Mouse (Mus musculus) midbrain, embryonic 14.5 days (tissue): ENCODE measurements around the gene Gins2. TPM values are rescaled to one million over a fixed set of nuclear protein-coding genes. Genes with fewer than 3 reads are reported as not detected.

Source experiments
- ATAC-seq: fragments of 200-750 bp; cut with Nextera tagmentation; 2 replicates; pipeline ENCODE4 v1.8.0; 2017; ENCODE audit warnings: moderate number of reproducible peaks, moderate library complexity; ENCODE audit not compliant: low FRiP score, low TSS enrichment
- DNase-seq: peaks from one replicate; pipeline ENCODE4 v3.0.0-alpha.2; 2015
- H3K27ac ChIP-seq: fragments of 300-500 bp; sonication (generic); replicated peaks from 2 replicates; pipeline ENCODE4 v1.5.1; 2014; ENCODE audit warnings: mild to moderate bottlenecking, low read depth, low read length, moderate library complexity
- H3K27me3 ChIP-seq: fragments of 300-500 bp; sonication (generic); 2 replicates; pipeline ENCODE4 v1.6.1; 2014; ENCODE audit warnings: low read length, control low read depth, mixed read lengths; ENCODE audit not compliant: control insufficient read depth, insufficient read depth
- H3K36me3 ChIP-seq: fragments of 300-500 bp; sonication (generic); 2 replicates; pipeline ENCODE4 v1.6.1; 2014; ENCODE audit warnings: low read length, control low read depth; ENCODE audit not compliant: control insufficient read depth, insufficient read depth
- H3K4me1 ChIP-seq: fragments of 300-500 bp; sonication (generic); 2 replicates; pipeline ENCODE4 v1.6.1; 2014; ENCODE audit warnings: mild to moderate bottlenecking, antibody characterized with exemption, low read length, control low read depth; ENCODE audit not compliant: control insufficient read depth, insufficient read depth
- H3K4me2 ChIP-seq: fragments of 300-500 bp; sonication (generic); 2 replicates; pipeline ENCODE4 v1.6.1; 2014; ENCODE audit warnings: mild to moderate bottlenecking, low read length, moderate library complexity
- H3K4me3 ChIP-seq: fragments of 300-500 bp; sonication (generic); replicated peaks from 2 replicates; pipeline ENCODE4 v1.5.1; 2014; ENCODE audit warnings: low read depth, low read length
- H3K9ac ChIP-seq: fragments of 300-500 bp; sonication (generic); replicated peaks from 2 replicates; pipeline ENCODE4 v1.6.1; 2014; ENCODE audit warnings: mild to moderate bottlenecking, low read length, moderate library complexity
- H3K9me3 ChIP-seq: fragments of 300-500 bp; sonication (generic); 2 replicates; pipeline ENCODE4 v1.6.1; 2016; ENCODE audit warnings: low read length, control low read depth, mixed read lengths; ENCODE audit not compliant: control insufficient read depth
- WGBS: fragments of 180-500 bp; shearing (Covaris S2); extraction: QIAGEN DNeasy Blood & Tissue Kit; methylation state at CpG from one replicate; pipeline ENCODE4 v1.1.7; 2014; 5-methylcytosine and 5-hydroxymethylcytosine counted together
- polyA plus RNA-seq: library from polyadenylated mRNA; unstranded; fragments of >200 nt; fragmentation: Nextera tagmentation; extraction: Ambion mirVana; gene quantifications from 2 replicates; pipeline ENCODE4 v1.2.1, GENCODE M21; 2014

The Gins2 gene
- polyA plus RNA-seq, 1 experiment from 2014 or later: 23.7 TPM

DNA sequence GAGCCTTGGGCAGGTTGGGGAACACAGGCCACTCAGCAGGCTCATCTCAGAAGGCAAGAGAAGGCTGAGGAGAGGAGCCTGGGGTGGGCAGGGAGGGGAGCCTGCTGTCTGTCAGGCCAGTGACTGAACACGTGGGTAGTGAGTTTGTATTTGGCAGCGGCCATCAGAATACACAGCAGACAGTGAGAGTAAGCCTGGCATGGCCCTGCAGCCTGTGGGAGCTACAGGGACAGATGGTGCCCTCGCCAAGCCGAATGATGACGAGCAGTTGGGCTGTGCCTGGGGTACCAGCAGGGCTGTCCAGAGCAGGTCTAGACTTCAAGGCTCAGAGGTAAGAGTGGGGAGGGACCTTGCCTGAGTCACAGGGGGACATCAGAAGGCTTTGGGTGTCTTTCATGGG lies 38.2 kb upstream of the Gins2 start:
- WGBS: 75% methylated on average over 5 of the region's 5 CpGs

DNA sequence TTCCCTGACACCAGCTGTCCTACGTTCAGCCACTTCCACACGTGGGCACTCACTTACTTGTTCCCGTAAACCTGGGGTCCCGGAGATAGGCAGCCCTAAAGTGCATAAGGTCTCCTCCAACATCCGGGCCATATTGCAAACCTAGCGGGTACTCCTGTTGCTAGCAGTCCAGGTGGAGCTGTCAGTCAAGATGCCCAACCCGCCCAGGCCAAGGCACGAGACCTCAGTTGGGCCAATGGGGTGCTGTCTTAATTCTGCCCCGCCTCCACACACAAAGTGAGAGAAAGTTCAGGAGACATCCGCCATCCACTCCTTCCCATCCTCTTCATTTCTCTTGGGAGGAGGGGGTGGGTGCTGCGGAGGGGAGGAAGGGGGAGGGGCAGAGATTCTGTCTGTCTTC lies 37.4 kb upstream of the Gins2 start:
- no peaks in the 10 kb centered on the region for H3K27me3 ChIP-seq
- DNase-seq (no peak), ATAC-seq (no peak)
- 65% methylated on average over 11 of the region's 11 CpGs for WGBS
- no peak overlapping the region for H3K27ac ChIP-seq
- no peaks in the 10 kb centered on the region for H3K36me3 ChIP-seq
- no peak overlapping the region for H3K4me2 ChIP-seq
- H3K4me3 ChIP-seq: no peak overlapping the region
- H3K4me1 ChIP-seq: peaks cover 5% of the 10 kb centered on the region; the same call in 1 of the 2 replicates
- no peak overlapping the region for H3K9ac ChIP-seq
- no peaks in the 10 kb centered on the region for H3K9me3 ChIP-seq

More for the DNA sequence above, 38.2 kb upstream of the Gins2 start:
- no peak overlapping the region for H3K27ac ChIP-seq
- no peak overlapping the region for H3K9ac ChIP-seq
- H3K9me3 ChIP-seq: no peaks in the 10 kb centered on the region
- ATAC-seq (no peak; the same call in 1 of the 2 replicates), DNase-seq (no peak)
- no peak overlapping the region for H3K4me3 ChIP-seq
- H3K36me3 ChIP-seq: no peaks in the 10 kb centered on the region
- no peaks in the 10 kb centered on the region for H3K4me1 ChIP-seq
- H3K4me2 ChIP-seq: no peak overlapping the region
- no peaks in the 10 kb centered on the region for H3K27me3 ChIP-seq

DNA sequence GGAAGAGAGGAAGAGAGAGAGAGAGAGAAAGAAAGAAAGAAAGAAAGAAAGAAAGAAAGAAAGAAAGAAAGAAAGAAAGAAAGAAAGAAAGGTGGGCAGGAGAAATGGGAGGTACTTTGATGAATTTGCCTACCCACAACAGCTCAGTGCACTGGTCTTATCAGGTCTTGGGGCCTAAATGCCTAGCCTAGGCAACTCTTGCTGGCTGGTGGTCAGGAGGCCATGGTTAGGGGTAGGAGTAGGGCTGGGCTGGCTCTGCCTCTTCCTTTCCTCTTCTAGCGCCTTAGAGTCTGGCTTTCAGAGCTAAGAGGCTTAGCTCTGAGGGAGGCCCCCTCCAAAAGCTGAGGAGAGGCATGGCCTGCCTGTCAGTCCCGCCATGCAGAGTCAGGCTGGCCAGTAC lies 34.5 kb upstream of the Gins2 start:
- no peak for DNase-seq
- H3K9ac ChIP-seq: no peak overlapping the region
- H3K27me3 ChIP-seq: no peaks in the 10 kb centered on the region
- H3K4me3 ChIP-seq: no peak overlapping the region
- no peaks in the 10 kb centered on the region for H3K36me3 ChIP-seq
- no peak overlapping the region for H3K27ac ChIP-seq
- ATAC-seq: no peak
- peaks cover 11% of the 10 kb centered on the region; the same call in 1 of the 2 replicates for H3K4me1 ChIP-seq
- H3K9me3 ChIP-seq: no peaks in the 10 kb centered on the region
- 13% methylated on average over 2 of the region's 2 CpGs for WGBS
- H3K4me2 ChIP-seq: no peak overlapping the region

DNA sequence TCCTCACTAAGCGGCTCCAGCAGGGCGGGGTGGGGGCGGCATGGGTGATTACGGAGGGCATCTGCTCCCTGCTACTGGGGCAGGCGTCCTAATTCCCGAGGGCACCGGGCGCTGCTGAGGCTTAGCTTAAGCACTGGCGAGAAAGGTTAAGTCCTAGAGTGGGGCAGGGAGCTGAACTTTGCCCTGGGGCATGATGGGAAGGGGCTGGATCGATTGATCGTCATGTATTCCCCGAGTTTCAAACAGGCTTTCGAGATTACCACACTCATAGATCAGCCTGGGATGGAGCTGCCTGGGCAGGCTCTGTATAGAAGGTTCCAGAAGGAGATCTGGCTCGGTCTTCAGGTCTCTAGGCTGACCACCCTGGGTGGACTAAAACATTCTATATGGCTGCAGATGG lies 33.1 kb upstream of the Gins2 start:
- Histone ChIP-seq H3K4me1 (peaks cover 21% of the 10 kb centered on the region), H3K4me2 (no peak overlapping the region), H3K9ac (no peak overlapping the region), H3K9me3 (no peaks in the 10 kb centered on the region), H3K36me3 (no peaks in the 10 kb centered on the region), H3K27me3 (no peaks in the 10 kb centered on the region), H3K27ac (no peak overlapping the region), H3K4me3 (no peak overlapping the region)
- WGBS: 53% methylated on average over 14 of the region's 14 CpGs
- ATAC-seq (no peak), DNase-seq (no peak)

DNA sequence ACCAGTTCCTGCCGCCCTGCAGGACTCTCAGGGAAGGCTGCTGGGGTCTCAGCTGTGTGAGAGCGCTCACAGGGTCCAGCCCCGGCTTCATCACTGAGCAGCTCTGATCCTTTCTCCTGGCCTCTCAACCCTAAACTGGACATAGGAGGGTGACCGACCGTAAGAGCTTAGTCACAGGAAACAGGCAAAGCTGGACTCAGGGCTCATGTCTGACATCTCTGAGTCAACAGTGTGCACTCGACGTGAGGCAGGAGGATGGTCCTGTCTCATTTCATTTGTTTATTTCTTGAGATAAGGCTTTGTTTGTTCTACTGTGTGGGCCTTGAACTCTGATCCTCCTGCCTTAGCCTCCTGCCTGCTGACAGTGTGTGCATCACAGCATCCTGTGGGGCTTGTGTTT lies 31.3 kb upstream of the Gins2 start:
- Histone ChIP-seq H3K9ac (no peak overlapping the region), H3K27me3 (no peaks in the 10 kb centered on the region), H3K4me2 (no peak overlapping the region), H3K4me3 (no peak overlapping the region), H3K36me3 (no peaks in the 10 kb centered on the region), H3K9me3 (no peaks in the 10 kb centered on the region), H3K4me1 (peaks cover 37% of the 10 kb centered on the region), H3K27ac (no peak overlapping the region)
- 42% methylated on average over 7 of the region's 7 CpGs for WGBS
- no peak for ATAC-seq
- no peak for DNase-seq

DNA sequence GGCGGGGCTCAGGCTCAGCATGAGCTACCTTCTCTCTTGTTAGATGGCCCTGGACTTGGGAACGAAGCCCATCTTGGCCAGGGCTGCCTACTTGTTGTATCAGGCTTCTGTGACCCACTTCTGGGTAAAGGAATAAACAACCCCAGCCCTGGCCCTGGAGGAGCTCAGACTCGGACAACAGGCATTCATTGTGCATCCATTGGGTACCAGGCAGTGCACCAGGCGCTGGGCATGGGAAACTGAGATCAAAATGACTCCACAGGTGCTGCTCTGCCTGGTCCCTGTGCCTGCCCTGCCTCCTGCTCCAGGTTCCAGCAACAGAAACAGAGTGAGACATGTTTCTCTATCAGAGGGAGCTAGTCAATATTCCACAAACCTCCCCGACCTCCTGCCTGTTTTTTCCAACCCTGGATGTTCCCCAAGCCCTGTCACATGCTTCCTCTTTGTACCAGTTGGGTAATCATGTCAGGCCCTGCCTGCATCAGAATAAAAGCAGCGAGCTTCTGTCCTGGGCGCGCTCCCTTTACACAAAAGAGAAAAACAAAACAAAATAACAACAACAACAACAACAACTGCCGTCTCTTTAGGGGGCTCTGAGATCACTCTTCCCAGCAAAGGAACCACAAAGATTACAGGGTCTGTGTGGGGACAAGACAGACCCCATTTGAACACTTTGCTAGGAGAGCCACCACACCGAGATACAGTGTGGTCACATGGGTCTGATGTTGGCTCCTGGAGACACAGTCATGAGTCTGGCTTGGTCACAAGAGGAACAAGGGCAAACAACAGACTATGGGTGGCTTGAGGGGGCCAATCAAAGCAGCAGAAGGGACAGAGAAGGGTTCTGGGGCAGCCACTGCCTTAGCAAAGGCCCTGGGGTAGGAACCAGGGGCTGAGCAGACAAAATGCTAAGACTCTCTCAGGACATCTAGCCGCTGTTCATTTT lies 30.4 kb upstream of the Gins2 start:
- 0 out of 2 replicates have a peak overlapping the region, but pooled peaks have one; percentile 2 for H3K27ac ChIP-seq
- no peak for DNase-seq
- H3K9ac ChIP-seq: no peak overlapping the region
- H3K4me2 ChIP-seq: no peak overlapping the region
- H3K27me3 ChIP-seq: no peaks in the 10 kb centered on the region
- H3K36me3 ChIP-seq: no peaks in the 10 kb centered on the region
- peaks cover 37% of the 10 kb centered on the region for H3K4me1 ChIP-seq
- H3K9me3 ChIP-seq: no peaks in the 10 kb centered on the region
- no peak for ATAC-seq
- WGBS: 73% methylated on average over 11 of the region's 11 CpGs
- no peak overlapping the region for H3K4me3 ChIP-seq

DNA sequence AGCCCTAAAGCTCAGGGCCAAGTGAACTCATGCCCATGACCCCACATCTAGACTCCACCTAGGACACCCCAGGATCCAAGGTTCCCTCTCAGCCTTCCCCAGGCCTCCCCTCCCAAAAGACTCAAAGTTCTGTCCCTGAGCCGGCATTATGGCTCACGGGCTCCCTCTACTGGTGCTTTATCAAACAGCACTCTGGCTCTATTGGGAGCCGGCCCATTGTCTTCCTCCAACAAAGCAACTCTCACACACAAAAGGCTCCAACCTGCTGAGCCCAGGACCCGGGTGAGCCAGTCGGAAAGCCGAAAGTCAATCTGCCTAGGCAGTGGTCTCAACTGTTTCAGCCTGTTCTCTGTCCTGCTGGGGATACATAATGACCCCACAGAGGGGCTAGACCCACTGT lies 29.0 kb upstream of the Gins2 start:
- WGBS: under 1% methylated on average over 6 of the region's 6 CpGs
- Histone ChIP-seq H3K9me3 (no peaks in the 10 kb centered on the region), H3K27me3 (no peaks in the 10 kb centered on the region), H3K4me1 (peaks cover 37% of the 10 kb centered on the region), H3K4me2 (peak overlapping the region; percentile 27; the same call in 1 of the 2 replicates), H3K4me3 (no peak overlapping the region), H3K9ac (peak overlapping the region; percentile 31; the same call in 1 of the 2 replicates), H3K27ac (peak overlapping the region; percentile 79), H3K36me3 (no peaks in the 10 kb centered on the region)
- ATAC-seq (peak; percentile 37), DNase-seq (peak; percentile 90)

DNA sequence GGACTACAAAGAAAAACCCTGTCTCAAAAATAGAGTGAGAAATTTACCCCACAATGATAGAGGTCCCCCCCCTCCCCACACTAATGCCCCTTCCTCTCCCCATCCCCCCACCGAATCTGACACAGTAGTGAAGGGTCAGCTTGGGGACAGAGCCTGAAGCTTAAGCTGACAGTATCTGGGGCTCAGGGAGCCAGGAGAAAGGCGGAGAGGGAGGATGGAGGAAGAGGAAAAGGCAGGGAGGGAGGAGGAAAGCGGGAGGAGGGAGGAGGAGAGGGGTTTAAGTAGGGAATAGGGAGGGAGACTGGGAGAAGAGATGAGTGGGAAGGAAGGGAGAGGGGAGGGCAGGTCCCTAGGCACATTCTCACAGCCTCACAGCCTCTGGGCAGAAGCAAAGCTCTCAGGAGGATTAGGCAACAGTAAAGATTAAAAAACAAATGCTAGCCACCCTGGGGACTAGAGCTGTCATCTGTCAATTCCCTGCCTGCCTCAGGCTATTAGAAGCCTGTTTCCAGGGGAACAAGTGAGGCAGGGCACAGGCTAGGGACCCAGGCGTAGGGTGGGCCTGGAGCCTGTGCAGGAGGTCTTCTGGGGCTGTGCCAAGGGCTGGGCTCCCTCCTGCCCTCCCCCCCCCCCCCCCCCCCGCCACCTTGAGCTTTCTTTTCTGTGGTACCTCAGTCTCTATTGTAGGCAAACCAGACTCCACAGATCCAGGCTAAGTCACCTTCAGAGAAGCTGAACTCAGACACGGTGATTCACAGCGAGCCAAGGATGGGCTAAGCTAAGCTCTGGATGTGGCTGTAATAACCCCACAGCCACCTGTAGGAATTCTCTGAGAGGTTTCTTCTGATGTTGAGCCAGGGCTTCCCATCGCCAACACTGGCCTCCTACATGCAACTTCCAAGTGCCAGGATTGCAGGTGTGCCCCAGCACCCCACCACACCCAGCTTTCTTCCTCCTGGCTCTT lies 27.8 kb upstream of the Gins2 start:
- Histone ChIP-seq H3K4me3 (no peak overlapping the region), H3K4me2 (no peak overlapping the region), H3K27me3 (no peaks in the 10 kb centered on the region), H3K4me1 (peaks cover 34% of the 10 kb centered on the region), H3K36me3 (no peaks in the 10 kb centered on the region), H3K9me3 (no peaks in the 10 kb centered on the region), H3K27ac (peak overlapping the region; percentile 77), H3K9ac (no peak overlapping the region)
- peak; percentile 88 for ATAC-seq
- DNase-seq: peak; percentile 89
- 4% methylated on average over 7 of the region's 8 CpGs for WGBS
